Comparison of ENCODE assay signal across 16 mouse cellular contexts in the genomic region with DNA sequence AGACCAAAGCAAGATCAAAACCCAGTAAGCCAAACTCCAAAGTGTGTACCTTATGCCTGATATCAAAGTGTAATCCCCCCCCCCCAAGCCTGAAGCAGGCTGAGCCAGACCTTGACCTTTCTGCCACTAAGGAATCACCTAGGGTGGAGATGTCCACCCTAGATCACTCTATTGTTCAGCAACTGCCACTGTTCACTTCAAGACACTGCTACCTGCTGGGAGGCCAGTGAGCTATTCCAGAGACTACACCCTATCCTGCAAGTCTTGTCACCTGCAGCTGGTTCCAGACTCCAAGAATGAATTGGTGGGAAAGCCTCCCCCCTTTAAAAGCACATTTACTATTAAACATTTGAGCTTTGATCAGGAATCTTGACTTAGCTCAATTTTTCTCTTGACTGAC.
"Had no signal": no experiment of that assay in that cellular context is flagged by ENCODE, and none has a peak within 500 bp of the region (broad histone marks: within the 10 kb centered on the region; RNA-seq: fewer than 3 reads in every experiment).

No protein-coding gene starts in this region.

- DNase-seq: heart, postnatal 10 days; heart, postnatal 14 days; heart, postnatal 36 days; heart, postnatal 4 days; kidney, adult 11 months; kidney, adult 18-20 months; kidney, adult 2 months; kidney, adult 8-10 months; kidney, adult 9 months; kidney, postnatal 10 days; kidney, postnatal 14 days; kidney, postnatal 25 days; kidney, postnatal 36 days; kidney, postnatal 4 days; layer of hippocampus, adult 9-11 months; layer of hippocampus, postnatal 36 days had no signal
